Mouse (Mus musculus) heart, postnatal 0 days (tissue): ENCODE measurements around the gene Lrp2. TPM values are rescaled to one million over a fixed set of nuclear protein-coding genes. Genes with fewer than 3 reads are reported as not detected.

Experiments
- ATAC-seq: fragments of 200-750 bp; cut with Nextera tagmentation; 2 replicates; pipeline ENCODE4 v1.8.0; 2017; ENCODE audit warnings: low read depth, moderate number of reproducible peaks, moderate library complexity; ENCODE audit not compliant: insufficient read depth
- DNase-seq: peaks from one replicate; pipeline ENCODE4 v3.0.0-alpha.2; 2016; ENCODE audit warnings: low spot score
- H3K27ac ChIP-seq: fragments of 300-500 bp; sonication (generic); 2 replicates; pipeline ENCODE4 v1.5.1; 2014; ENCODE audit warnings: low read depth, mild to moderate bottlenecking
- H3K27me3 ChIP-seq: fragments of 300-500 bp; sonication (generic); 2 replicates; pipeline ENCODE4 v1.6.1; 2014; ENCODE audit warnings: low read length, mixed read lengths; ENCODE audit not compliant: control insufficient read depth, insufficient read depth
- H3K36me3 ChIP-seq: fragments of 300-500 bp; sonication (generic); replicated peaks from 2 replicates; pipeline ENCODE4 v1.6.1; 2014; ENCODE audit warnings: low read length, mixed read lengths; ENCODE audit not compliant: control insufficient read depth, insufficient read depth
- H3K4me1 ChIP-seq: fragments of 300-500 bp; sonication (generic); 2 replicates; pipeline ENCODE4 v1.6.1; 2014; ENCODE audit warnings: antibody characterized with exemption; ENCODE audit not compliant: control insufficient read depth, insufficient read depth
- H3K4me2 ChIP-seq: fragments of 300-500 bp; sonication (generic); 2 replicates; pipeline ENCODE4 v1.6.1; 2014; ENCODE audit warnings: low read depth, mild to moderate bottlenecking, low read length, moderate library complexity
- H3K4me3 ChIP-seq: fragments of 300-500 bp; sonication (generic); 2 replicates; pipeline ENCODE4 v1.5.1; 2014; ENCODE audit warnings: low read depth, low read length
- H3K9ac ChIP-seq: fragments of 300-500 bp; sonication (generic); replicated peaks from 2 replicates; pipeline ENCODE4 v1.6.1; 2014; ENCODE audit warnings: low read depth, low read length, mixed read lengths
- H3K9me3 ChIP-seq: fragments of 300-500 bp; sonication (generic); replicated peaks from 2 replicates; pipeline ENCODE4 v1.6.1; 2016; ENCODE audit warnings: low read length; ENCODE audit not compliant: control insufficient read depth
- CTCF ChIP-seq: IDR thresholded peaks from 2 replicates; pipeline ENCODE4 v1.5.1; 2016; ENCODE audit warnings: antibody characterized with exemption, control low read depth, low read depth
- EP300 ChIP-seq: IDR thresholded peaks from 2 replicates; pipeline ENCODE4 v1.6.1; 2016; ENCODE audit warnings: antibody characterized with exemption, low read depth
- WGBS: fragments of 180-500 bp; shearing (Covaris S2); extraction: QIAGEN DNeasy Blood & Tissue Kit; methylation state at CpG from one replicate; pipeline ENCODE4 v1.1.7; 2014; 5-methylcytosine and 5-hydroxymethylcytosine counted together
- polyA plus RNA-seq: library from polyadenylated mRNA; unstranded; fragments of >200 nt; fragmentation: Nextera tagmentation; extraction: Ambion mirVana; gene quantifications from 2 replicates; pipeline ENCODE4 v1.2.1, GENCODE M21; 2015
- total RNA-seq: library from RNA; depleted of rRNA; stranded (reverse); fragments of >200 nt; gene quantifications from 2 replicates; pipeline ENCODE4 v1.2.3, GENCODE M21; 2014; ENCODE audit warnings: low replicate concordance

Lrp2 gene
- total and polyA plus RNA-seq, 2 experiments from 2014 or later, result 0.23 to 3.2 TPM

GRCm38 (mm10) chr2:69606621-69607020 is 20.8 kb upstream of the Lrp2 start:
- no peak overlapping the region for H3K27ac ChIP-seq
- DNase-seq (no peak), ATAC-seq (no peak)
- no peak for TF ChIP-seq EP300
- no peaks in the 10 kb centered on the region for H3K9me3 ChIP-seq
- no peak overlapping the region for H3K9ac ChIP-seq
- WGBS, result 87% methylated on average over 3 of the region's 3 CpGs
- no peaks in the 10 kb centered on the region for H3K36me3 ChIP-seq
- H3K27me3 ChIP-seq, result no peaks in the 10 kb centered on the region
- no peak overlapping the region for H3K4me3 ChIP-seq
- no peak overlapping the region for H3K4me2 ChIP-seq
- H3K4me1 ChIP-seq, result no peaks in the 10 kb centered on the region

GRCm38 (mm10) chr2:69603726-69604393 is 18.0 kb upstream of the Lrp2 start:
- Histone ChIP-seq H3K4me2 (no peak overlapping the region), H3K27ac (no peak overlapping the region), H3K4me1 (no peaks in the 10 kb centered on the region), H3K36me3 (no peaks in the 10 kb centered on the region), H3K9ac (no peak overlapping the region), H3K4me3 (no peak overlapping the region), H3K9me3 (no peaks in the 10 kb centered on the region), H3K27me3 (no peaks in the 10 kb centered on the region)
- DNase-seq (no peak), ATAC-seq (no peak)
- TF ChIP-seq EP300, result no peak
- no peak for TF ChIP-seq CTCF
- 83% methylated on average over 7 of the region's 7 CpGs for WGBS

GRCm38 (mm10) chr2:69593168-69593567 is 7.3 kb upstream of the Lrp2 start:
- Histone ChIP-seq H3K9ac (no peak overlapping the region), H3K4me2 (no peak overlapping the region), H3K27me3 (peaks cover 19% of the 10 kb centered on the region; the same call in 1 of the 2 replicates), H3K4me1 (no peaks in the 10 kb centered on the region), H3K36me3 (no peaks in the 10 kb centered on the region), H3K9me3 (no peaks in the 10 kb centered on the region), H3K27ac (no peak overlapping the region), H3K4me3 (no peak overlapping the region)
- WGBS, result 87% methylated on average over 2 of the region's 2 CpGs
- TF ChIP-seq CTCF (no peak), EP300 (no peak)
- no peak for ATAC-seq
- DNase-seq, result no peak

- 45% methylated on average over 1 of the region's 1 CpGs for WGBS
- TF ChIP-seq CTCF (no peak), EP300 (no peak)
- no peak overlapping the region for H3K27ac ChIP-seq
Measured at GRCm38 (mm10) chr2:69592536-69592935, 6.7 kb upstream of the Lrp2 start.

GRCm38 (mm10) chr2:69591966-69592505 is 6.2 kb upstream of the Lrp2 start:
- Histone ChIP-seq H3K27me3 (peaks cover 30% of the 10 kb centered on the region), H3K27ac (no peak overlapping the region), H3K9me3 (no peaks in the 10 kb centered on the region), H3K4me2 (no peak overlapping the region), H3K36me3 (no peaks in the 10 kb centered on the region), H3K4me3 (no peak overlapping the region), H3K4me1 (no peaks in the 10 kb centered on the region), H3K9ac (no peak overlapping the region)
- no peak for TF ChIP-seq EP300
- no peak for TF ChIP-seq CTCF
- DNase-seq (no peak), ATAC-seq (no peak)
- WGBS, result 59% methylated on average over 7 of the region's 7 CpGs

More at GRCm38 (mm10) chr2:69592536-69592935, 6.7 kb upstream of the Lrp2 start:
- ATAC-seq, result no peak
- peaks cover 25% of the 10 kb centered on the region; the same call in 1 of the 2 replicates for H3K27me3 ChIP-seq
- no peaks in the 10 kb centered on the region for H3K4me1 ChIP-seq
- no peak overlapping the region for H3K4me2 ChIP-seq
- H3K9ac ChIP-seq, result no peak overlapping the region
- DNase-seq, result no peak
- no peaks in the 10 kb centered on the region for H3K36me3 ChIP-seq
- H3K4me3 ChIP-seq, result no peak overlapping the region
- no peaks in the 10 kb centered on the region for H3K9me3 ChIP-seq

- H3K4me3 ChIP-seq, result no peak overlapping the region
- H3K27ac ChIP-seq, result no peak overlapping the region
- H3K4me1 ChIP-seq, result peaks cover 5% of the 10 kb centered on the region
- no peak for DNase-seq
- WGBS, result 69% methylated on average over 1 of the region's 1 CpGs
- no peak for ATAC-seq
- TF ChIP-seq EP300 (no peak), CTCF (no peak)
- H3K9ac ChIP-seq, result no peak overlapping the region
- H3K4me2 ChIP-seq, result no peak overlapping the region
- no peaks in the 10 kb centered on the region for H3K36me3 ChIP-seq
- H3K9me3 ChIP-seq, result no peaks in the 10 kb centered on the region
- peaks cover 43% of the 10 kb centered on the region for H3K27me3 ChIP-seq
Measured at GRCm38 (mm10) chr2:69590548-69590947, 4.7 kb upstream of the Lrp2 start.
